Mouse (Mus musculus): ENCODE data around the gene Nadk.

DNA sequence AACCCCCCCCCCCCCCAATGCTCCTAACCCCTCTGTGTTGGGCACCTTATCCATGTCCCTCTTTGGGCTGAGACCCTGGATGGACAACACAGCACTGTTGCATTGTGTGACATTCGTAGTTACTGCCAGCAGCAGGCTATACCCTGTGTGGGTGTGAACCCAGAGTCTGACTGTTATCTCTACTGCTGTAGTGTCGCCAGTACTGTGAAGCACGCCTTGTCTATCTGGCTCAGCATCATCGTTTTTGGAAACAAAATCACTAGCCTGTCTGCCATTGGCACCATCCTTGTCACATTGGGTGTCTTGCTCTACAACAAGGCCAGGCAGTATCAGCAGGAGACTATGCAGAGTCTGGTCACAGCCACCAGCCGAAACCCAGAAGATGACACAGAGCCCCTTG is 56.1 kb downstream of the Nadk start:
- TF ChIP-seq POLR2A (IDR thresholded peaks at IDR 0.05; ENCODE audit: insufficient read depth, low read depth, low read length) (no peak), CTCF (IDR thresholded peaks at IDR 0.05) (no peak)
